Mouse (Mus musculus): ENCODE measurements at regions not wholly inside any gene's neighbourhood (a gene's known extent, or its start where the extent isn't known, plus 50 kb on each side); places are given as distances from the start of the nearest gene placed in this dataset.

DNA sequence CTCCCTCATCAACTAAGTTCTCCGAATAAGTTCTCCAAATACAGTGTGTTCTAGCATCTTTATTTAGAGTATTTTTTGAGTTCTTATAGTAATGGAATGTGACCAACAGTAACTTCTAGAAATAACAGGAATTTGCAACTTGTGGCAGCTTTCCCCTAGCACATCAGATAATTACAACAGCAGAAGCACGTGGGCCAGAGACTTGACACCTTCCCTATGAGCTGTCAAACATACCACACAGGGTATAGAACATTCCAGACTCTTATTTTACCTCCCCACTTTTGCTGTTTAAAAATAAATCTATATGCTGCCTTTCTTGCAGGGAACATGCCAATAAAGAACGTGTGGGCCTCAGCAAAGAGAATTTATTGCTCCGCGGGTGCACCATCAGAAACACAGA, 77.4 kb upstream of the Commd8 start:
- DNase-seq (ENCODE audit: low spot score in 2 of 2) = no peak

DNA sequence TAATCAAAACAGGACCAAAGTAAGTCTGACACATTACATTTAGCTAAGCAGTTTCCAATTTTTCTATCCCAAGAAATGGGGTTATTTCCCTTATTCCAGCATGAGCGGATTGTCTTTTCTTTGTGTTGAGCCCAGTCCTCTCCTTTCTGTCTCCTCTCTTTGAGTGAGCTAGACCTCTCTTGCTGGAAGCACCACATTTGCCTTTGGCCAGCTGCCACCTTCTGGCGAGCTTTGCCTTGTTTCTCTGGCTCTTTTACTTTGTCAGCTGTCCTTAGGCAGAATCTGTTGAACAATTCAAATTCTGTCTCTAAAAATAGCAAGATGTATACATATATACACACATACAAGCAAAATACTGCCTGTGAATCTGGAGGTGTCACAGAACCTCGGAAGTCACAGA, 76.1 kb upstream of the Commd8 start:
- peak; percentile 54 to 67 for DNase-seq (ENCODE audit: low spot score in 2 of 2)

DNA sequence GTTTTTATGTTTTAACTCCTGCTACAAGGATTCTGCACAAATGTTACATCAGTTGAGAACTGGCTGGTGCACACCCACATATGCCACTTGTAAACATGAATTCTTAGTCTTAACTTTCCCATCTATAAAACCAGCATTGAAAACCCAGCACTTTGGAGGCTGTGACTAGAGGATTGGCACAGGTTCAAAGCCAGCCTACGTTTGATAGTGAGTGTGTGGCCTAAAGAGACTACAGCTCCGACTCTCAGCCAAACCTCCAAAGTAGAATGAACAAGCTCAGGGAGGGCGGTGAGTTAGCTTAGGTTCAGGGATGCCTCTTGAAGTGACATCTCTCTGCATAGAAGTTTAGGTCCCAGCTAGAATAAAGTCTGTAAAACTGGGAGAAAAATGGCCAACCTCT, 75.0 kb upstream of the Commd8 start:
- no peak for DNase-seq (ENCODE audit: low spot score in 2 of 2)

DNA sequence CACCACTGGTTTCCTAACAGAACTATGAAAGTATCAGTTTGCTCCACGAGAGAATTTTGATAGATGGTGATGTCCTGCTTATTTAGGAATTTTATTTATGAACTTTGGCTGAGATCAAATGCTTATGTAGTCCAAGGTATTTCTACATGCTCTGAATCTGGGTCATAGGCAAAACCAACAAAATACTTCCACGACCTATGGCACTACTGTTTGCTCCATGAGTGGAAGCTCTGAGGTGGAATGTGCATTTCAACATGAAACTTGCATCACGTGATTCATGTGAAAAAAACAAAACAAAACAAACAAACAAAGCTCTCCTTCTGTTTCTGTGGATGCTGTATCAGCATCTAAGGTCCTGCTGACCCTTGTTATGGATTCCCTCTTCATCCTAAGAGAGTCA, 73.5 kb upstream of the Commd8 start:
- no peak for DNase-seq (ENCODE audit: low spot score in 2 of 2)

DNA sequence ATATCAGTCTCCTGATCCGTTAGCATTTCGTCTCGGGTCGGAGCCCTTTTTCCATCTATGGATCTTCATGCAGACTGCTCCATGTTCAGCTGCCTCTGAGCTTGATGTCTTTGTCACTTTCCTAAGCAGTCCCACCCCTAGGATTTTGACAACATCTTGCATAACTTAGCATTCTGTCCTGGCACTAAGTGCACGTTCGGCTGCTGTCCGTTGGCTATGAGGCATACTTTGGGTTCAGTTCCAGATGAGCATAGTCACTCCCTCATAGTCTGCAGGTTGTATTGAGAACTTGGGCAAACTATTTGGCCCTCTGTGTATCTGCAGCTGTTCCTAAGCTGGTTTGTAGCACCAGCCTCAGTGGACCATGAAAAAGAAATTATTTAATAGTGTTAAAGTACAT, 72.3 kb upstream of the Commd8 start:
- no peak for DNase-seq (ENCODE audit: low spot score in 2 of 2)

DNA sequence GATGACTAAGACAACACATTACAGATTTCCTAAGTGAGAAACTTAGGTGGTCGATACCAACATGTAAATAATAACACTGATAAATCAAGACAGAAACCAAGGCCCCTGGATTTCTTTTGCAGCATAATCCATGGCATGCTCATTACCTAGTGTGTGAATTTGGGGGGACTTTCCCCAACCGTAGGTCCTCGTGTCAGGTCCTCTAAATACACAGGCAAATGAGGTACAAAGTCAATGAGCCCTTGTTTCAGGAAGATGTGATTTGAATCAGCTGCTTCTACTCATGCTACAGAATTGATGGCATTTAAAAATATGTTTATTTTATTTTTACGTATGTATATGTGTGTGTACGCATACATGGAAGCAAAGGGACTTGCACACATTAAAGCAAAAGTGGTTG, 59.0 kb upstream of the Commd8 start:
- no peak for DNase-seq (ENCODE audit: low spot score in 2 of 2)

DNA sequence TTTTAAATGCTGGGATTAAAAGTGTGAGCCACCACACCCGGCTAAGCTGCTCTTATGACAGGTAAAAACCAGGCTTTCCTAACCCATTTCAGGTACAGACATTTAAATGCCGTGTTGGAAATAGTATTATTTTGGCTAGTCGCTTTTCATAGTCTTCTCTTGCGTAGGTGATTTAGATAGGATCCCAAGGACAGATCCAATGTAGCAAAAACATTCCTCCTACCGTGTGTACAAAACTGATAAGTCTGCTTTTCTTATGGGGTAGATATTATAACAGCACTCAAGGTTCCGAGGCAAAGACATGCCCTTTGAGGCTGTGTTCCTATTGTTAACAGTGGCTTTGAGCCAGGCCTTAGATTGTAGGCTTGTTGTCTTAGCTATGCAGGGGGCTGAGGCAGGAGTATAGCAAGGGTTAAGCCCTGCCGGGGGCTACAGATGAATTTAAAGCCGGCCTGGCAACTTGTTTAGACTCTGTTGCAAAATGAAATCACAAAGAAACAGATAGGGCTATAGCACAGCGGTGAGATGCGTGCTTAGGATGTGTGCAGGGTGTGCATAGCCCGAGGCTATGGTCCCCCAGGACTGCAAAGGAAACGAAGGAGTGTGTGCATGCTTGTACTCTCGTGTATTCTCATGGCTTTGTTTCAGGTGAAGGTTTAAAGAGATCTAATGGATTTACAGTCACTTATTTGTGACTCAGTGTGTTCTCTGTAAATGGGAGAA, 57.7 kb upstream of the Commd8 start:
- no peak for DNase-seq (ENCODE audit: low spot score in 2 of 2)

DNA sequence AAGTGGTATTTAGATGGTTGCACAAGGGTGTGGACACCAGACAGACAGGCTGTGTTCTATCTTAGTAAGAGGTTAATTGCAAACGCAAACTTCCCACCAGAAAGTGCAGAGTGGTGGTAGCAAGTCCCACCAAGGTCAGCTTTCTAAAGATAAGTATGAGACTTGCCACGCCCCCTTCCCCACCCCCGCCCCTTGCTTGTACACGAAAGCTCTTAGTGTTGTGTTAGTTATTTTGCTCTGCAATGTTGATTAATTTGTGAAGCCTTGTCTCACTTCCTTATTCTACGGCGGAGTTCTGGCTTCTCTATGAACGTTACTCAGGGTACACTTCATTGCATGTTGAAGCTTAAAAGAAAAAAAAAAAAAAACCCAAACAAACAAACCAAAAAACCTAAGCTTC, 57.1 kb upstream of the Commd8 start:
- no peak for DNase-seq (ENCODE audit: low spot score in 2 of 2)

DNA sequence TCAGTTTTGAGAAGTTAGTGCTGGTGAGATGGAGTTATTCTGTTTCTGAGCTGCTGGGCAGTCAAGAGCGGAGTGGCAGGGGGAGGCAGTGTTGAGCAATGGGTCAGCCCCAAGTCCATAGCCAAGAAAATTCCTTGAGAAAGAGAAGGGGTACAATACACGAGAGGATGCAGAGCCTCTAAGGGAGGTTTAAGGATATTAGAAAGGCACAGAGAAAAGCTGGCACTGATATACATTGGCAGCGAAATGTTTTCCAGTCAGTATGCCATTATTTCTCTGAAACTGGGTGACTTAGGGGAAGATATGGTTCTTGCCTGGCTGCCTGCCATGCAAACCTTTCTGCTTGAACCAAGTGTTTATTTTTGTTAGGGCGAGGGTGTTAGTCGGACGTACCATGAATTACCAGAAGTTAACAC, 56.6 kb upstream of the Commd8 start:
- no peak for DNase-seq (ENCODE audit: low spot score in 2 of 2)

DNA sequence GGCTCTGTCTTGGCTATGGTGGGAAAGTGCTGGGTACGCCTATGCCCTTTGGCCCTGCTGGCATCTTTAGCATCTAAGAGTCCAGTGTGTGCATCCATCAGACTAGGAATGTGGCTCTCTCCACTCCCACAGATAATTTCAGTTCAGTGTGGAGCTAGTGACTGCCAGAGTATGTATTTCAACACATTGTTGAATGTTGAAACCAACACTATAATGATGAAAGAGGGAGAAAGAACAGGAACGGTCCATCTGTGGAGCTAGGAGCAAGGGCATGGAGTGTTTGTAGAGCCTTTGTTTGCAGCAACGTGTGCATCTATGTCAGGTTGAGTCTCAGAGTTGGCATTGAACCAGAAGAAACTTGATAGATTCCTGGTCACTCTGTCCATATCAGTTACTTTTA, 54.9 kb upstream of the Commd8 start:
- no peak for DNase-seq (ENCODE audit: low spot score in 2 of 2)

DNA sequence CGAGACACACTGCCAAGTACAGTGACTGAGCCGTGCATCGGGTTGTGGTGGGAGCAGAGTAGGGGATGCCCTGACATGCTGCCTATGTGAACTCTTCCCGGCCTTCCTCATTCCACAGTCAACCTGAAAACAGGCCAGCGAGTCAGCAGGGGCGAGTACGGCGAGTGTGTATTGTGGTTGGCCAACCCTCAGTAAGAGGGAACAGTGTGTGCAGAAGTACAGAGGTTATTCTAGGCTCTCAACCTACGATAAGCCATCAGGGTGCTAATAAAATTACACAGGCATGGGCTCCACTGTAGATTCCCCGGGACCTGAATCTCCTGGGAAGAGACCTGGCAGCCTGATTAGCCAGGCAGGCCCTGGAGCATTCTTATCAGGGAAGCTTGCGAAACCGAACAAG, 51.7 kb upstream of the Commd8 start:
- no peak for DNase-seq (ENCODE audit: low spot score in 2 of 2)

DNA sequence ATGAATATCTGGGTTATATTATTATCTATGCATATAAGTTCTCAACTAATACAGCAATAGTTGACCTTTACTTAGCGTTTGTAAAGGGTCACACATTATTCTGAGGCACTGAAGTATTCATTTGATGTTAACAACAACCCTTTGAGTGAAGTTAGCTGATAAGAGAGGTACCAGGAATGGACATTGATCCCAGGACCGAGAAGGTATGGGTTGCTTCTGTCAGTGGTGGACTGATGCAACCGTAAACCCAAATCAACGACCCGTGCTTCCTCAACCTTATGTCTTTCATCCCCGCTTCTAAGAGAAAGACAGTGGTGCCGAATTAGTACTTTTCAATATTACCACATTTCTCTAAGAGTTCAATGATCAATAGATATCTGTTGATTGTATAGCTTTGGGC, 51.3 kb upstream of the Commd8 start:
- DNase-seq (ENCODE audit: low spot score in 2 of 2) = no peak
